Mouse (Mus musculus): ENCODE measurements around the gene Sumo2. TPM values are rescaled to one million over a fixed set of nuclear protein-coding genes. Genes with fewer than 3 reads are reported as not detected.
"Not testable (repeated sequence)": the region's sequence is repeated elsewhere in the genome, so short reads cannot be mapped to it uniquely, and the experiment has no call there.

The Sumo2 gene
- total RNA-seq, 2 experiments from 2014 or later: 160 to 170 TPM

DNA sequence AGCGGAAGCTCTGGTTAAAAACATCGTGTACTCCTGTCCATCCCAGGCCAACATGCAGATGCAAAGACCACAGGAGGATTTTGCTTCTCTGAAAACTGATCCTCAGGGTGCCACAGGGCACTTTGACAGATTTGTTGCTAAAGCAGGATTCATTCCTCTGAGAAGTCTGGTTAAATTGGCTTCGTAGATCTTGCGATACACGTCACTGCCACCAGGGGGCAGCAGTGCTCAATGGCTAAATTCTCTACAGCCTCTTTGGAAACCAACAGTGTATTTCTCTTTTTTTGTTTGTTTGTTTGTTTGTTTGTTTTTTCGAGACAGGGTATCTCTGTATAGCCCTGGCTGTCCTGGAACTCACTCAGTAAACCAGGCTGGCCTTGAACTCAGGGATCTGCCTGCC is 52.4 kb downstream of the Sumo2 start:
- DNase-seq: peak; percentile 57 to 90

- DNase-seq: no peak
Observed at GRCm38 (mm10) chr11:115483278-115483677, 52.8 kb downstream of the Sumo2 start.

GRCm38 (mm10) chr11:115481553-115482259 is 54.4 kb downstream of the Sumo2 start:
- no peak for DNase-seq

GRCm38 (mm10) chr11:115478296-115478938 is 57.7 kb downstream of the Sumo2 start:
- no peak for DNase-seq

- not testable (repeated sequence) for DNase-seq
Observed at GRCm38 (mm10) chr11:115477388-115477787, 58.7 kb downstream of the Sumo2 start.

DNA sequence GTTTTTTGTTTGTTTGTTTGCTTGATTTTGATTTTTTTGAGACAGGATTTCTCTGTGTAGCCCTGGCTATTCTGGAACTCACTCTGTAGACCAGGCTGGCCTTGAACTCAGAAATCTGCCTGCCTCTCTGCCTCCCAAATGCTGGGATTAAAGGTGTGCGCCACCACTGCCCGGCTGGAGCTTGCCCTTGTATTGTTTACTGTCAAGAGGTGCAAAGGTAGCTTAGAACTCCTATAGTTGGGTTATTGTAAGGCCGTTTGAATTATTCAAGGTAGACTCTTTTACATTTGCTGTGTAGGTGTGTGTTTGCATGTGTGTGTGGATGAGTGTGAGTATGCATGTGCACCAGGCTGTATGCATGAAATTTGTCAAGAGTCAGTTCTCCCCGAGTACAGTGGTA is 59.4 kb downstream of the Sumo2 start:
- DNase-seq: not testable (repeated sequence)

- no peak for DNase-seq
Observed at GRCm38 (mm10) chr11:115475758-115476237, 60.3 kb downstream of the Sumo2 start.

DNA sequence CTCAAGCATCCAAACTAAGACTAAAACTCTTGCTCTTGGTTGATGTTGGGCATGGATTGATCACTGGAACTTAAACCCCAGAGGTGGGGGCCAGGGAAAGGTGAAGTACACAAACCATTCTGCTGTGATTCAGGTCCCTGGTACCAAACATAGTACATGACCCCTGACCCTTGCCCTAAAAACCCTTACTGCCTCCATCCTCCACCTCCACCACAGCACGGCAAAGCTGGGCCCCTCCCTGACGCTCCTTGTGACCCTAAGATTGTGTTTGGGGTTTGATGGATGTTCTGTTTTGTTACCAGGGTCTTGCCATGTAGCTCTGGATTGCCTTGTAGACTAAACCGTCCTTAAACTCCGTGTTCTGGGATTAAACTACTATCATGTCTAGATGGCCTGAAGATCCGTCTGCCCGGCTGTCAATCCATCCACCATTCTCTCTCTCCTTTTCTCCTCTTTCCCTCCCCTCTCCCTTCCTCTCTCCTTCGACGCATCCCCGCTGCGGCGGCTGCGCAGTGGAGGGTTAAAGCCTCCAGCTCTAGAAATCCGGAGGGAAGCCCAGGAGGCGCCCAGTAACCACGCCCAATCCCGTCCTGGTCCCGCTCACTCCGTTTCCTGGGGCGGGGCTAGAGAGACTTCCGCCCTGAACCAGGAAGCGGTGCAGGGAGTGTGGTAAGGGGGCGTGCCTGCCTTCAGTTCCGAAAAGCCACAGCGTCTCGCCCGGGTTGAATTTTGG is 60.9 kb downstream of the Sumo2 start, which contains the start of gene Armc7:
TSS of gene Armc7 (plus strand) at position 643 of the 733 bp plus-strand sequence.
- DNase-seq: peak; percentile 97 to 98

- peak; percentile 93 to 98 for DNase-seq
Observed at GRCm38 (mm10) chr11:115473626-115474275, 62.3 kb downstream of the Sumo2 start.

Other genes starting within 250 kb of the Sumo2 start
- gene Fads6, start 238.6 kb downstream of the Sumo2 start, total RNA-seq (2021): 1 to 10 TPM; 2.2 to 2.4 TPM
- gene Otop2, start 229.1 kb downstream of the Sumo2 start, total RNA-seq (2021): not detected
- gene Ush1g, start 214.2 kb downstream of the Sumo2 start, total RNA-seq (2021): under 1 TPM in 1 of 2 experiments, not detected in 1; 0.10 TPM
- not detected for gene Otop3, start 201.5 kb downstream of the Sumo2 start, total RNA-seq (2021)
- gene Hid1, start 168.5 kb downstream of the Sumo2 start, total RNA-seq (2021): 1 to 10 TPM; 2.4 to 3.6 TPM
- gene Cdr2l, start 154.4 kb downstream of the Sumo2 start, total RNA-seq (2021): 1 to 10 TPM; 4.4 to 4.5 TPM
- 100 to 1,000 TPM; 140 to 166 TPM for gene Mrpl58, start 132.5 kb downstream of the Sumo2 start, total RNA-seq (2021)
- 1,000 to 10,000 TPM; 2,170 to 2,492 TPM for gene Atp5h, start 116.3 kb downstream of the Sumo2 start, total RNA-seq (2021)
- 10 to 100 TPM; 30.1 to 31.0 TPM for gene Kctd2, start 116.1 kb downstream of the Sumo2 start, total RNA-seq (2021)
- gene Trim80, start 95.7 kb downstream of the Sumo2 start, total RNA-seq (2021): not detected
- gene Slc16a5, start 73.8 kb downstream of the Sumo2 start, total RNA-seq (2021): under 1 TPM in 1 of 2 experiments, not detected in 1; 0.36 TPM
- 1 to 10 TPM; 1.8 to 1.9 TPM for gene Armc7, start 60.6 kb downstream of the Sumo2 start, total RNA-seq (2021)
- gene Nt5c, start 44.4 kb downstream of the Sumo2 start, total RNA-seq (2021): 10 to 100 TPM; 11.5 to 16.6 TPM
- 100 to 1,000 TPM; 114 to 148 TPM for gene Jpt1, start 21.9 kb downstream of the Sumo2 start, total RNA-seq (2021)
- 10 to 100 TPM; 18.3 to 20.0 TPM for gene Nup85, start 28.2 kb upstream of the Sumo2 start, total RNA-seq (2021)
- 10 to 100 TPM; 81.0 to 83.5 TPM for gene Mrps7, start 67.6 kb upstream of the Sumo2 start, total RNA-seq (2021)
- 10 to 100 TPM; 16.1 to 19.0 TPM for gene Gga3, start 67.8 kb upstream of the Sumo2 start, total RNA-seq (2021)
- 10 to 100 TPM; 51.1 to 54.2 TPM for gene Mif4gd, start 76.7 kb upstream of the Sumo2 start, total RNA-seq (2021)
- gene Slc25a19, start 92.0 kb upstream of the Sumo2 start, total RNA-seq (2021): 10 to 100 TPM; 35.3 to 38.3 TPM
- 100 to 1,000 TPM in 1 of 2 experiments, 10 to 100 TPM in 1; 98.4 to 111 TPM for gene Grb2, start 172.3 kb upstream of the Sumo2 start, total RNA-seq (2021)
- 100 to 1,000 TPM in 1 of 2 experiments, 10 to 100 TPM in 1; 96.6 to 104 TPM for gene Tmem94, start 229.2 kb upstream of the Sumo2 start, total RNA-seq (2021)